Mouse (Mus musculus) kidney, postnatal 36 days (tissue): ENCODE measurements around the gene Irak2.
"Not testable (repeated sequence)": the region's sequence is repeated elsewhere in the genome, so short reads cannot be mapped to it uniquely, and the experiment has no call there.

Experiments used
- DNase-seq, 2 experiments: peaks; one replicate each; pipeline ENCODE4 v3.0.0; 2021 to 2022; ENCODE audit warnings: mixed read lengths in 2 of 2

Gene Irak2

DNA sequence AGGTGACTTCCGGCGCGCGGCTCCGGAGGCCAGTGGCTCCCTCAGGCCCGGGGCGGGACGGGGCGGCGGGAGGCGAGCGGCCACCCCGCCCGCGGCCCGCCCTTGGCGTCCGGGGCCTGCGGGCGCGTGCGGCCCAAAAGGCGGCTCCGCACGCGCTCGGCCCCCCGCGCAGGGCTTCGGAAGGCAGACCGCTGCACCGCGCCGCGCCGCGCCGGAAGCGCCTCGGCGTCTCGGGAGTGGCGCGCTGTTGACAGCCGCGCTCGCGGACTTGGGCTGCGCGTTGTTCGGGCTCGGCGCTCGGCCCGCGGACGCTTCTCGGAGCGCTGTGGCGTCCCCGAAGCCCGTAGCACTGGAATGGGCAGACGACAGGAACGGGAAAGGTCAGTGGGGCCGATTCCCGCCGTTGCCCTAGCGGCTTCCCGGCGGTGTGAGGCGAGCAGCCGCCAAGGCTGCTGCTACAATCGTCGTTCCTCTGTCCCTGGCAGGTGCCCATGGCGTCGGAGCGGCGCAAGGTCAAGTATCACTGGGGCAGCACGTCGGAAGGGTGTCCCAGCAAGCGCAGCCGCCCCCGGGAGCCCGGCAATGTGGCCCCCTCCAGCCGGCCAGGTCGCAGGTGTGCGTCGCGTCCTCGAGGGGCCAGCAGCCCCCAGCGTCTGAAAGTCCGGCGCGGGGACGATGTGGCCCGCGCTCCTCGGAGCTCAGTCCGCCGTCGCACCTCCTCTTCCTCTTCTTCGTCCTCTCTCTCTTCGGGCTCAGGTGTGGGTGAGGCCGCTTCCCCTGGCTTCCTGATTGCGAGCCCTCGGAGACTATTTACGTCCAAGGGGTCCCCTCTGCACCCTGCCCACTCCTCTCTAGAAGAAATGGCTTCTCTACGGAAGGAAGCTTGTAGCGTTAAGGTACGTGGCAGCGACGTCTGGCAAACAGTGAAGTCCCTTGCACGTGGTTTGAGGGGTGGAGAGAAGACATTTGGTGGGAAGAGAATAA lies 59.2 kb downstream of the Irak2 start:
- DNase-seq, result peak; percentile 35 to 61

DNA sequence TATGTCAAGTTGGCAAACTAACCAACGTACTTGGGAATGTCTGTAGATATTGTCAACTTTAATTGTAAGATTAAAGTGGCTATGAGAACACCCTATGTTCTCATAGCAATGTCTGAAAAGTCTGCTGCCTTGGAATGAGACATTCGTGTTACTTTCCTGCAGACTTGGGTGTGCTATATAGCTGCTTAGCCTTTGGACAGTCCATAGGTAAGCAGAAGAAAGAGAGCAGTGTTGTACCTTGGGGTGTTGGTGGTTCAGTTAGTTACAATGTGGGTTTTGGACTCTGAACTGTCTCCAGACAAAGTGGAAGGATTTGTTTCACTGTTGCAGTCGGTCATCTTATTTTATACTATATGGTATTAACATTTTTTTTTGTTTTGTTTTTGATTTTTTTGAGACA lies 74.5 kb downstream of the Irak2 start:
- no peak for DNase-seq

DNA sequence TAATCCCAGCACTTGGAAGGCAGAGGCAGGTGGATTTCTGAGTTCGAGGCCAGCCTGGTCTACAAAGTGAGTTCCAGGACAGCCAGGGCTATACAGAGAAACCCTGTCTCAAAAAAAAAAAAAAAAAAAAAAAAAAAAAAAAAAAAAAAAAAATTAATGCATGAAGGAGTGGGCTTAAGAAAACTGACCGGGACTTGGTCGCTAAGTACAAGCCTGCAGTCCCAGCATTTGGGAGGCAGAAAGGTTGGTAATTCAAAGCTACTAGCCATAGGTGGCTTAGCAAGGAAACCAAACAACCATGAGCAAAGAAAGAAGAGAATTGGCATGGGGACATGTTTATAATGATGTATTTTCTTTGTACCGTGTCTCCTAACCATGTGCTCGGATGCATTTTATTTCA lies 75.1 kb downstream of the Irak2 start:
- not testable (repeated sequence) for DNase-seq

DNA sequence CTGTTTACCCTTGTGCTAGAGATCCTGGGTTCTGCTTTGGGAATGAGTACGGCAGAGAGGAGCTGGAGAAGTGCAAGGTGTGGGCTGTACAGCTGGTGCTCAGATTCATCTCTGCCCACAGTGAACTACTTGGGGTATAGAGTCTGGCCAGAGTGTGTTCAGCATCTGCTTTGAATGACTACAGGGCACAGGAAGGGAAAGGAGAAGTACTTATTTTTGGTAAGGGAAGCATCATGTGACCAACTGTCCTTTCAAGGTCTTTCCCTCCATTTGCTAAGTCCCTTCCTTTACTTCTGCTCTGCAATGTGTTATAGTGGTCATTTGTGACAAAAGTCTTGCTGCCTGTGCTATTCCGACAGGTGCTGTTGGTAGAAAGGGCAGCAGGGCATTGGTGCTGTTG lies 76.0 kb downstream of the Irak2 start:
- no peak for DNase-seq

DNA sequence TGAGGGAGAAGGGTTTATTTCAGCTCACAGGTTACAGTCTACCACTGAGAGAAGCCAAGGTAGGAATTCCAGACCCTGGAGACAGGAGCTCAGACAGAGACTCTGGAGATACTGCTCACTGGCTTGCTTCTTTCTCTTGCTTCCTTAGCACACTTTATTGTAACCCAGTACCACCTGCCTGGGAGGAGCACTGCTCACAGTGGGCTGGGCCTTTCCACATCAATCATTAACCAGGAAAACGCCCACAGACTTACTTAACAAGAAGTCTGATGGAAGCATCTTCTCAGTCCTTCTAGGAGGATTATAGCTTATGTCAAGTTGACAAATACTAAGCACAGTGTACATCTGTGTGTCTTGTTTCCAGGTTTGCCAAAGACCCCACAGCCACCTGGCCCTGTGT lies 76.5 kb downstream of the Irak2 start:
- peak; percentile 65 to 69 for DNase-seq

DNA sequence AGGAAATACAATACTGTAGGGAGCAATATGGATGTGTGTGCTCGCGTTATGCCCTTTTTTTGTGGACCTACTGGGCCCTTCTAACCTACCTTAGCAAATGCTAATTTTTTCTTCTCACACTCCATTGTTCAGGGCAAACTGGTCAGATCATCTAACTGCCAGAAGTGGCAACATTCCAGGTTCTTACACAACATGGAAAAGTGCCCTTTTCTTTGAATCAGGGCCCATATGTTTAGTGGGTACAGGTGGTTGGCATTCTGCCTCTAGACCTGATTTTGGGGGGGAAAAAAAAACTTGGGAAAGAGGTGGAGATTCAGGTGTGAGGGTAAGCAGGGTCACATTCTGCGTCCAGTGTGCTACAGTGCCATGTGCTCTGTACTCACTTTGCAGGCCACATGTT lies 79.3 kb downstream of the Irak2 start:
- peak in 1 of 2 experiments; percentile 28 for DNase-seq

DNA sequence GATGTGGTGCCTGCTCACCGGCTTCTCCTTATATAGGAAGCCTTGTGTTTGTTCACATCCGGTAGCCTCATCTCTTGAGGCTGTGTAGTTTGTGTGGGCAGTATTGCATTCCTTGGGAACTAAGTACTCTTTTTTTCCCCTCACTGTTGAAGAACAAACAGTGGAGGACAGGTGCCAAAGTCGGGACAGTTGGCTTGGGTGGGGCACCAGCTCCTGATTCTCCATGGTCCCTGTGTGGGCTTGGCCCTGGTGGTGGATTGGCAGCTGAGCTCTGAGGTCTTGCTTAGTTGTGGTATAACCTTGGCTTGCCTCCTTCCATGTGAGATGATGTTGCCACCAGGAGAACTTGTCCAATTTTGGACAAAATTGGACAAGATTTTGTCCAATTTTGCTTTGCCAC lies 81.6 kb downstream of the Irak2 start, which contains the start of gene Ghrl:
TSS of gene Ghrl (minus strand) at position 3 of the 400 bp plus-strand sequence.
- DNase-seq, result no peak

DNA sequence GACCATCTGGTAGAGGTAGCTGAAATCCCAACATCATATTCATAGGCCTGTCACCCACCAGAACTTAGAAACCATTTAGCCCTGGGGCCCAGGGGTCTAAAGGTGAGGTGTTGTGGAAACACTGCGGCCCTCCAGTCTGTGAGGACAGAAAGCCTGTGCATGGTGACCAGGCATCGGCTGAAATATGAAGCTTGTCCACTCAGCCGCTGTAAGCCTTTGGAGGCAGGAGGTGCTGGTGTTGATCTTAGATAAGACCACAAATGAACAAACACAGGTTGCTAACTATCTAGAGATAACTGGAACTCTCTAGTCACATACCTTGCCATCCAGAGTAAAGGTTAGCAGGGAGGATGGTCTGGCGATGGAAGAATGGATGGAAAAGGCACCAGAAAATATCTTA lies 82.8 kb downstream of the Irak2 start:
- DNase-seq, result no peak

DNA sequence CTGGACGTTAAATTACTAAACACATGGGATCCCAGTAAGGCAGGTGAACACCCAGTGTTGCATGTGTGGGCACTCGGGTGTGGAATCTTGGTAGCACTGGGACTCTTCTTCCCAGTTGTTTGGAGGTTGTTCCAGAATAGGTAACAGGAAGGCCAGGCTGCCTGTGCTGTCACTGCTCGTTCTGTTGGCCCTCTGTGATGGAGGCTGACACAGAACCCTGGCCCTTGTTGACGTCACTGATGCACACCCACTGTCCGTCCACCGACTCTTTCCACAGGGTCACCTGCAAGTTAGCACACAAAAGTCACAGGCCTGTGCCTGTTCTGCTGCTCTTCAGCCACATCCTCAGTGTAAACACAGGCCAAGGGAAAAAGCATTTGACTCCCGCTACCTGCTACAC lies 89.9 kb downstream of the Irak2 start:
- DNase-seq, result no peak

DNA sequence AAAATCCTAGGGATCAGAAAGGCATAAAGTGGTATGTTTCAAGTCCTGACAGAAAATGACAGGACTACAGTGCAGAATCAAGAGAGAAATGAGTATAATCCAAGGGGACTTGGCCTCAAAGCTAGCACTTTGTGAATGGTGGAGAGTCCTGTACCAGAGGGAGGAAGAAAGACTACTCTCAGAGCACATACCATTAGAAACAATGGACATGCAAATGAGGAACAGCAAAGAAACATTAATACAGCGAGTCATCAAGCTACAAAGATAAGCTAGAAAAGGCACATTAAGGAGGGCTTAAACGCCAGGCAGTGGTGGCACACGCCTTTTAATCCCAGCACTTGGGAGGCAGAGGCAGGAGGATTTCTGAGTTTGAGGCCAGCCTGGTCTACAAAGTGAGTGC lies 93.0 kb downstream of the Irak2 start:
- DNase-seq, result no peak

DNA sequence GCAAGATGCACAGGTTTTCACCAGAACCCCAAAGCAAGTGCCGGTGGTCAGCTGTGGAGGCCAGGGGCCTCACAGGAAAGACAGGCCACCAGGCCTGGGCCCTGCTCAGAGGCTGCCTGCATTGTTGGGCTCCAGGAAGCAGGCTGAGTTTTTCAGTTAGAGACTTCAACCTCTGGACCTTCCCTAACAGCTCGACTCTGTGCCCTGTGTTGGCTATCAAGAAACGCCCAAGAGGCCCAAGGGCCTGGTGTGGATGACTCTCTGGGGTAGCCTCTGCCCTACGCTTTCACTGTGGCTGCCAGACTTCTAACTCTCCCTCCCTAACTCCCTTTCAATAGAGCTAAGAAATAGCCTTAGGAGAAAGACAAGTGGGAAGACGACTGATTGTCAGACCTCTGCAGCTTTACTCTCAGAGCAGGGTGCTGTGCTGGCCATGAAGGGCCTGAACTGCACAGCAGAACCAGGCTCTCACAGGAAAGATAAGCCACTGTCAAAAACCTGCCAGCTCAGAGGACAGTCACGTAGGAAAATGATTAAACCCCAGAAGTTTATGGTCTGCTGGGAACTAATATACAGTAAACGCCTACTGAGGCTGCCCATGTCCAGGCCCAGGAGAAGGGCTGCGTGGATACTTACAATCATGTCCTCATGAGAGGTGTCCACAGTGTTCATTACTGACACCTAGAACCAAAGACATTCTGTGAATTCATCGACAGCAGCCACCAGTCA lies 99.2 kb downstream of the Irak2 start:
- DNase-seq, result peak; percentile 26 to 27

DNA sequence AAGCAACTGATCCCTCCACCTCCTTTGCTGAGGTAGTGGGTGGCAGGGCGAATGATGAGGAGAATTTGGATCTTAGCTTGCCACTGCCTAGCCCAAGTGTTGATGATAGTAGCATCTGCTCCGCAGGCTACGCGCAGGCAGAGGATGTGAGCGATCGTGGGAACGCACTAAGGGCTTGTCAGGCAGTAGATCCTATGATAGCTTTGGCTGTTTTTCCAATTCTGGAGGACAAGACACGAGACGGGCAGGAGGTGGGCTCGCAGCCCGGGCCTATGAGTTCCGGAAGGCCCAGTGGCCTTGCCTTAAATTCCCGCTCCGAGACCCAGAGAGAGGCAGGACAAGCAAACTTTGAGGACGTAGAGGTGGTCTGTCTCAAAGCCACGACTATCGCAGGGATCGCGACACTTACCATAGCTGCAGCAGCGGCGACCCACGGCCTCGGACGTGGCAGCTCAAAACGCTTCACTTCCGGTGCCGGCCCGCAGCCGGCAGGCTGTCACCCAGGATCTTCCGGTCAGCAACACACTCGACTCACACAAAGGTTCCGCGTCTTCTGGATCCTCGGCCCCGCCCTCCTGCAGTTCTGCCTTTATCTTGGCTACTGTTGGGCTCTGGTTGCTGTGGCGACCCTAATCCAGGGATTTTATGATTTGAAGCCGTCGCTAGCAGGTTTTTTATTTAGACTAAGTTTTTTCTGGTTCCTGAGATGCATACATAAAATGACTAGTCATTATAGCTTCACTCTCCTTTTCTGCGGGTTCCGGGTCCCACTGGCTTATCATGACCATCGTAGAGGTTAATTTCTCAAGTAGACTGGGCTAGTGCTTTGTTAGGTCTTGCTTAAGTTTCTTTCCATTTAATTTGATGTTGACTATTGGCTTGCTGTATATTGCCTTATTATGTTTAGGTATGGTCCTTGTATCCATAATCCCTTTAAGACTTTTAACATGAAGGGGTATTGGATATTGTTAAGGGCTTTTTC lies 102.3 kb downstream of the Irak2 start, which contains the start of gene Sec13:
TSS of gene Sec13 (minus strand) at position 508 of the 982 bp plus-strand sequence.
- peak; percentile 82 to 92 for DNase-seq

DNA sequence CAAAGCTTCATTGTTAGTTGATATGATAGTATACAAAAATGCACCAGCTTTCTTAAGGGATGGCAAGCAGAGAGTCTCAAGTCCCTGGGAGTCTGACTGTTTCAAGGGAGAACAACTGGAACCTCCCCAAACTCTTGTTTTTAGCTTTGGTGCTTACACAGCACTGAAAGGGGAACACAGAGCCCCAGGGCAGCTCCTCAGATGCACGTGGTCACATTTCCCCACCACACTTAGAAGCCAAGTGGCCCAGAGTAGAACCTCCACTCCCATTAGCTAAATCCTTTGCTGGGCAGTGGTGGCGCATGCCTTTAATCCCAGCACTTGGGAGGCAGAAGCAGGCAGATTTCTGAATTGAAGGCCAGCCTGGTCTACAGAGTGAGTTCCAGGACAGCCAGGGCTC lies 103.2 kb downstream of the Irak2 start:
- DNase-seq, result no peak

DNA sequence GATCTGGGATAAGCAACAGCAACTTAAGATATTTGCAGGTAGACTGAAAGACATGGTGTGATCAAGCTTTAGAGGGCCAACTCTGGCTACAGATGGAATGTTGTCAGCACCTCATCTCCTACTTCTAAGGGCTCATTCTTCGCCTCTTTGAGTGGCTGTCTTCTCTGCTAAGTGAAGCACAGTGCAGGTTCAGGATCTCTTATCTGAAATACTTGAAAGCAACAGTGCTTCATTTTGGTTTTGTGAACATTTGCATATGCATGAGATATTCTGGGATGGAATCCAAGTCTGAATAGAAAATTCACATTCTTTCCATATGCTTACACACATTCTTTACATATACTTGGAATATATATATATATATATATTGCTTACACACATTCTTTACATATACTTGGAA lies 104.1 kb downstream of the Irak2 start:
- no peak for DNase-seq

DNA sequence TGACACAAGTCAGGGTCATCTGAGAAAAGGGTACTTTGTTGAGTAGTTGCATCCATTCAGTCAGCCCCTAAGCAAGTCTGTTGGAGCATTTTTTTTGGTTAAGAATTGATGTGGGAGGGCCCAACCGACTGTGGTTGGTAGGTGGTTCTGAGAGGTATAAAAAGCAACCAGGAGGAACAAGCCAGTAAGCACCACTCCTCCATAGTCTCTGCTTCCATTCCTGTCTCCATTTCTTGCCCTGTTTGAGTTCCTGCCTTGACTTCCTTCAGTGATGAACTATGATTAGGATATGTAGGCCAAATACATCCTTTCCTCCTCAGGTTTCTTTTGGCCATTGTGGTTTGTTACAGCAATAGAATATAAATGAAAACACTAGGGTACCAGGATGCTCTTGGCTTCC lies 104.8 kb downstream of the Irak2 start:
- no peak for DNase-seq
